Mouse (Mus musculus) embryonic fibroblast, embryonic 13.5 days (primary cell): ENCODE data around the gene Clba1.

Experiments used
- CTCF ChIP-seq: IDR thresholded peaks from 2 replicates; pipeline ENCODE4 v1.5.1; 2011; ENCODE audit warnings: mild to moderate bottlenecking, control low read depth, low read length, moderate library complexity, borderline replicate concordance; ENCODE audit not compliant: insufficient read depth
- POLR2A ChIP-seq: IDR thresholded peaks from 2 replicates; pipeline ENCODE4 v1.6.1; 2011; ENCODE audit warnings: low read depth, mild to moderate bottlenecking, control low read depth, low read length, moderate library complexity

DNA sequence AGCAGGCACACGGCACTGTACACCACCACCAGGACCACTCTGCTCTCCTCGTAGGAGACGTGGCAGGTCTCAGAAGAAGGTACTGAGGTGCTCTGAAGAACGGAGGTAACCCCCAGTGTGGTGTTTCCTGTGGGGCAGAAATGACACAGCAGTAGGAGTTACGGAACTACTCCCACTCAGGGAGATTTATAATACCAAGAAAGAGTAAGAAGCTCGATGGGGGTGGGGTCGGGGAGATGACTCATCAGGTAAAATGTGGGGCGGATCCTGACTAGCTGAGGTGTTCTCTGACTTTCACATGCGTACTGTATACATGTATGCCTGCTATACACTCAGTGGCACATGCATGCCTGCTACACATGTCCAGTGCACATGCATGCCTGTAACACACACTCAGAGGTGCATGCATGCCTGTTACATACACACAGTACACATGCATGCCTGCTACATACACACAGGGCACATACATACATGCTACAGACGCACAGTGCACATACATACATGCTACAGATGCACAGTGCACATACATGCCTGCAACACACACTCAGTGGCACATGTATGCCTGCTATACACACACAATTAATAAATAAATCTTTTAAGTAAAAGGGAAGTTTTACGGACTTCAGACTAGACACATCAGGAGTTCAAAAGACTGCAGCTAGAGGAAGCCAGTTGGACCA is 44.5 kb downstream of the Clba1 start:
- TF ChIP-seq CTCF: no peak
- TF ChIP-seq POLR2A: no peak
